Comparison of ENCODE assay signal across 26 mouse cellular contexts in the genomic region with DNA sequence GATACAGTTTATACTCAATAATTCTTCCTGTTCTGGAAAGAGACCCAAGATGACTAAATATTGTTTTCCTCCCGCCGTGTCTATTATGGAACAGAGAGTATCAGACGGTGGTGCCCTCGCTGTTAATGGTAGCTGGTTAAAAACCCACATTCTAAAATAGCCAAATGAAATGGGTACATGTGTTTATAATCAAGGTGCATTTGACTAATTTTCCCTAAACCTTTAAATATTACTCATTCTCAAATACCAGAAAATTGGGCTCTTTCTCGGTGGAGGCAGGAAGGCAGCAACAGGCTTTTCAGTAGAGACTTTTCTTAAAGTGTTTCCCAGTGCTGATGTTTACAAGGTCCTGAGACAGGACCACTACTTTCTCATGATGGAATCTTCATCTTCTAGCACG.
"Had no signal": no experiment of that assay in that cellular context is flagged by ENCODE, and none has a peak within 500 bp of the region (broad histone marks: within the 10 kb centered on the region; RNA-seq: fewer than 3 reads in every experiment).

No protein-coding gene starts in this region.

- H3K9ac ChIP-seq: heart, embryonic 12.5 days; hindbrain, embryonic 12.5 days; hindbrain, embryonic 14.5 days; kidney, embryonic 15.5 days; liver, embryonic 13.5 days had no signal

- H3K27ac ChIP-seq: gastrocnemius, adult 2 months; heart, embryonic 10.5 days; hindbrain, embryonic 10.5 days; hindbrain, embryonic 12.5 days; hindbrain, embryonic 14.5 days; kidney, embryonic 15.5 days; kidney, postnatal 0 days; liver, embryonic 13.5 days had no signal

- H3K4me3 ChIP-seq: gastrocnemius, adult 2 months; heart, embryonic 10.5 days; heart, embryonic 12.5 days; hindbrain, embryonic 10.5 days; hindbrain, embryonic 12.5 days; kidney, embryonic 15.5 days; liver, embryonic 13.5 days had no signal

- ATAC-seq: hindbrain, embryonic 16.5 days; intestine, embryonic 16.5 days had no signal

- H3K4me1 ChIP-seq: heart, embryonic 10.5 days; heart, embryonic 12.5 days; hindbrain, embryonic 10.5 days; hindbrain, embryonic 12.5 days; liver, embryonic 13.5 days had no signal

- H3K4me2 ChIP-seq: heart, embryonic 12.5 days; hindbrain, embryonic 12.5 days; hindbrain, embryonic 14.5 days; kidney, embryonic 15.5 days; liver, embryonic 11.5 days; liver, embryonic 13.5 days had no signal

- H3K36me3 ChIP-seq: heart, embryonic 10.5 days; heart, embryonic 12.5 days; hindbrain, embryonic 10.5 days; hindbrain, embryonic 12.5 days; liver, embryonic 13.5 days had no signal

- H3K27me3 ChIP-seq: heart, embryonic 12.5 days; kidney, embryonic 15.5 days; liver, embryonic 13.5 days had no signal

- H3K9me3 ChIP-seq: liver, embryonic 13.5 days had no signal

- DNase-seq: gastrocnemius, adult 2 months; gastrocnemius, postnatal 10 days; gastrocnemius, postnatal 25 days; heart, adult 18-20 months; heart, postnatal 10 days; heart, postnatal 4 days; kidney, adult 11 months; kidney, adult 2 months; kidney, adult 9 months; kidney, postnatal 14 days; kidney, postnatal 36 days; layer of hippocampus, adult 9-11 months; layer of hippocampus, postnatal 36 days; left cerebral cortex, postnatal 4 days; liver; liver, embryonic 13.5 days had no signal
